Mouse (Mus musculus): Measurements from ENCODE around the gene Chka.

The Chka gene

GRCm38 (mm10) chr19:3889096-3889495 is 37.5 kb downstream of the Chka start:
- no peak for DNase-seq (ENCODE audit: low spot score in 2 of 2)

- DNase-seq (ENCODE audit: low spot score in 2 of 2) = peak in 1 of 2 experiments; percentile 71
Measured at GRCm38 (mm10) chr19:3890181-3890580, 38.6 kb downstream of the Chka start.

- DNase-seq (ENCODE audit: low spot score in 2 of 2) = no peak
Measured at GRCm38 (mm10) chr19:3893545-3894116, 42.1 kb downstream of the Chka start.

- no peak for DNase-seq (ENCODE audit: low spot score in 2 of 2)
Measured at GRCm38 (mm10) chr19:3894294-3894693, 42.7 kb downstream of the Chka start.

- DNase-seq (ENCODE audit: low spot score in 2 of 2) = no peak
Measured at GRCm38 (mm10) chr19:3895171-3895631, 43.6 kb downstream of the Chka start.

DNA sequence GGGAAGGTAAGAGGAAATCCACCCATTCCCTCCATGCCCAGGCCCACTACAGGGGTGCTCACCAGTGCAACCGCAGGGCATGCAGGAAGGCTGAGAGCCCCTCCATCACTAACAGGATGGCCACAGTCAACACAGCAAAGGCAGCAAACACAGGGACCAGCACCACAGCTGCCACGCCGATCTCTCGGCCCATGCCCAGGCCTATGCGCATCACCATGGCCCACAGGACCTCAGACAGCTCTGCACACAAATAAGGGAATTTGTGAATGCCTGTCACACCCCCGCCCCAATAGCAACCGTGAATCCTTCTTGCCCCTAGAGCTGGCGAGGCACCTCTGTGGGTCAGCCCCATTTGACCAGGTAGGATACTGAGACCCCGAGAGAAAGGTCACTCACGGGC is 44.6 kb downstream of the Chka start:
- no peak for DNase-seq (ENCODE audit: low spot score in 2 of 2)

- no peak for DNase-seq (ENCODE audit: low spot score in 2 of 2)
Measured at GRCm38 (mm10) chr19:3897557-3897956, 46.0 kb downstream of the Chka start.

- no peak for DNase-seq (ENCODE audit: low spot score in 2 of 2)
Measured at GRCm38 (mm10) chr19:3898952-3899351, 47.4 kb downstream of the Chka start.

DNA sequence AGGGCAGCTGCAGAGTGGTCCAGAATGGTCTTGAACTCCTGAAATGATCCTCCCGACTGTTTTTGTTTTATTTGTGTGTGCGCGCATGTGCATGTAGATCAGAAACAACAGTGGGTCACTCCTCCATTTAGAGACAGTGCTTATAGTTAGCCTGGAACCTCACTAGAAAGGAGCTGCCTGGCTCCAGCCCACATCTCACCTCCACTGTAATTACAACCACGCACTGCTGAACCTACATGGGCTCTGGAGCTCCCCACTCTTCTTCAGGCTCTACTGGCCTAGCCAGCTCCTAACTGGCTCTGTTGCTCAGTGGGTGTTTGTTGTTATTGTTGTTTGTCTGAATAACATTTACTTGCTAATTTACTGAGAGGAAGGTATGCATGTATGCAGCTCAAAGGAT is 48.0 kb downstream of the Chka start:
- DNase-seq (ENCODE audit: low spot score in 2 of 2) = no peak

DNA sequence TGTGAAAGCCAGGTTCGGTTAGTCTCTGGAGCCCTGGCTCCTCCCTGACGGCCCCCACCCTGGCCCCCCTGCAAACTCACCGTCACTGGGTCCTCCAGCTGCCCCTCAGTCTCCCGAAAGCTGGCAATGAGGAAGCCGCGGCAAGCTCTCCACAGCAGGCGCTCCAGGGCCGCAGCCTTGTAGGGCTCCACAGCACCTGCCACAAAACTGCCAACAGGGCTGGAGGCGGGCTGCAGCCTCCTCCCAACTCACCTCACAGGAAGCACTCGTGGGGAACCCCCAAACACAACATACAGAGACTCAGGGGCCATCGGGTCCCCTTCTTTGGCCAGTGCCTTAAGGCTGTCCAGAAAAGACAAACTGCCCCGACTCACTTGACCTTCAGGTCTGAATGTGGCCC is 51.4 kb downstream of the Chka start:
- peak in 1 of 2 experiments; percentile 18 for DNase-seq (ENCODE audit: low spot score in 2 of 2)

- no peak for DNase-seq (ENCODE audit: low spot score in 2 of 2)
Measured at GRCm38 (mm10) chr19:3903648-3904362, 52.2 kb downstream of the Chka start.

DNA sequence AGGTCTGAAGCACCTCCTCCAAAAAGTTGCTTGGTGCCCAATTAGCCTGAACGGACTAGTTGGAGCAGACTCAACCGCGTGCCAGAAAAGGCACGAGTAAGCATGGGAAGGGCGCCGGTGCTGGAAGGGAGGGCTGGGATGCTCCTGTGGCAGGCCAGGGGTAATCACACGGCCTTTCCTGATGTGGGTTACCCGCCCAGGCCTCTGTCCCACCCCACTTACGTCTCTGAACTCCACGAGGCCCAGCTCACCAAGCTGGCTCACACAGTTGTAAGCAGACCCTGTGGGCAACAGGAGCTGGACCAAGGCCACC is 52.7 kb downstream of the Chka start:
- DNase-seq (ENCODE audit: low spot score in 2 of 2) = no peak

GRCm38 (mm10) chr19:3905261-3905969 is 53.8 kb downstream of the Chka start:
- no peak for DNase-seq (ENCODE audit: low spot score in 2 of 2)

DNA sequence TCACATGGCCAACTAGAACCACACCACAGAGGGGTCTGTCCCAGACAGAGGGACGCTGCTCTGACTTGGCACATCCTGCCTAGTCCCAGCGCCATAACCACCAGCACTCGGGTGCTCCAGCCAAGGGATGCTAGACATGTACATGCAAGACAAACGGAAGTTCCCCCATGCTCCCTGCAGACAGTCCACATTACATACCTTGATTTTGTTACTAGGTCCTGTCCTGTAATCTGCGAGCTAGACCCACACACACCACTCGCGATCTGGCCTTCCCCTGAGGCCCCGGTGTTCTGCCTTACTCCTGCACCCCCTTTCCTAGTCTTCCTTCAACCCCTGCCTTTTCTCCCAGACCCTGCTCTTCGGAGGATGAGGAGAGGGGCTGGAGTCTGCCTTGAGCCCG is 54.8 kb downstream of the Chka start:
- peak in 1 of 2 experiments; percentile 31 for DNase-seq (ENCODE audit: low spot score in 2 of 2)

GRCm38 (mm10) chr19:3906795-3907786 is 55.5 kb downstream of the Chka start, which contains the start of gene Tcirg1:
Gene Tcirg1 (minus strand): TSS chr19:3907133.
- peak; percentile 63 to 76 for DNase-seq (ENCODE audit: low spot score in 2 of 2)

- DNase-seq (ENCODE audit: low spot score in 2 of 2) = no peak
Measured at GRCm38 (mm10) chr19:3907876-3908660, 56.5 kb downstream of the Chka start.

GRCm38 (mm10) chr19:3910206-3910605 is 58.6 kb downstream of the Chka start:
- no peak for DNase-seq (ENCODE audit: low spot score in 2 of 2)

- DNase-seq (ENCODE audit: low spot score in 2 of 2) = peak; percentile 86 to 90
Measured at GRCm38 (mm10) chr19:3912337-3913204, 61.0 kb downstream of the Chka start, which contains the start of gene Ndufs8. Gene Ndufs8 (minus strand): TSS chr19:3912774.

DNA sequence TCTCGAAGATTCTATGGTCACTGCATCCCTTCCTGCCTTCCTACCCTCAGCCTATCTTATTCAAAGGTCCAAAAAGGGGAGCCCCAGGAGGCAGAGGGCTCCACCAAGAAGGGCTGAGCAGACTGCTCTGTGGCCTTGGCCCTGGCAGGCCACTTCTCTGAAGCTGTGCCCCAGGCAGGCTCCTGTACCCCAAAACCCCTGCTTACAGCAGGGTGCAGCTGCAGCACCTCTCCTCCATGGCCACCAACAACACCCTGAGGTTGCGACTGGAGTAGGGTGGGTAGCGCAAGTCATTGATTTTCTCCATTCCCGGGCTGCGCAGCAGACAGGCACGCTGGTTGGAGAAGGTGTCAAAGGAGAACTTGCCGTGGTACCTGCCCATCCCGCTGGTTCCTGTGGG is 62.1 kb downstream of the Chka start:
- DNase-seq (ENCODE audit: low spot score in 2 of 2) = no peak

DNA sequence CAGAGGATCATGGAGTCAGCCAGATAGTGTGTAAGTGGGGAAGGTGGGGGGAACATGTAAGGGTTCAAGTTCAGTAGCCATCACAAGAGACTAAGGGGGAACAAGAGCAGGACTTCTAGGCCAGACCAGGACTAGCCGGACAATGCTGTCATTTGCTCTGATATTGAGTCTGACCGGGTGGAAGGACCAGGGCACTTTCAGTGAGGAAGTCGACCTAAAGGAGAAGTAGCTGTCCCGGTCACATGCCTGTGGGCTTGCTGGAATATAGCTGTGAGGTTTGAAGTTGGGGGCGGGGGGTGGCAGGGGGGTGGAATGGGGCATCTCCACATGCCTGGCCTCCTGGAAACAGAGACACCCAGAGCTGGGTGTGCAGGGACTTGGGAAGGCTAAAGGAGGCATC is 63.0 kb downstream of the Chka start:
- no peak for DNase-seq (ENCODE audit: low spot score in 2 of 2)

All from spleen, postnatal 10 days (tissue).